ENCODE assay signal across 8 mouse cellular contexts in genomic region chr9:61371755-61372509, GRCm38 (mm10). TPM values are rescaled to one million over a fixed set of nuclear protein-coding genes. Genes with fewer than 3 reads are reported as not detected.
DNase-seq lines count a peak whose midpoint lies in the region; ATAC-seq lines count a peak whose summit lies in the region.

Gene Tle3 (plus strand): TSS chr9:61372366.

- DNase-seq in adipocyte (ENCODE audit: low spot score), result peak; percentile 98
- peak; percentile 100 for DNase-seq in embryo, embryonic 10 days (ENCODE audit: low spot score)
- peak; percentile 99 for DNase-seq in gastrocnemius, postnatal 10 days
- DNase-seq in induced T-regulatory cell, adult 2 months (ENCODE audit: low read depth), result peak; percentile 98
- peak; percentile 96 to 99 for DNase-seq in left cerebral cortex, adult 9 months (ENCODE audit: low spot score in 2 of 2)
- peak; percentile 100 for DNase-seq in right cerebral cortex, postnatal 14 days
- DNase-seq in urinary bladder, postnatal 36 days (ENCODE audit: low spot score in 2 of 2), result peak; percentile 98 to 99

- ATAC-seq in megakaryocyte progenitor cell, adult 5-6 weeks (replicated peaks; ENCODE audit: poor library complexity), result peak; percentile 60

RNA-seq across cellular contexts. Expression of gene Tle3, which starts in this region (rescaled TPM):
- 10 to 100 TPM; 20.5 to 25.6 TPM for total RNA-seq in gastrocnemius, postnatal 10 days (2021)
- total RNA-seq in megakaryocyte progenitor cell, adult 5-6 weeks (2015), result 65.2 and 66.2 TPM in 2 replicates
- total RNA-seq in megakaryocyte progenitor cell, adult 5-6 weeks (2017), result 48.0 and 50.5 TPM in 2 replicates

Comparison
In these comparisons a context has a peak if more than half of its experiments do, and no peak if none do; other contexts are left out.
1. Peak in every context shown above with its lines: DNase-seq and ATAC-seq.